Mouse (Mus musculus) embryonic fibroblast, embryonic 13.5 days (primary cell): ENCODE results near the gene Zxdc. TPM values are rescaled to one million over a fixed set of nuclear protein-coding genes. Genes with fewer than 3 reads are reported as not detected.

Source experiments
- H3K27ac ChIP-seq: 2 replicates; pipeline ENCODE4 v1.5.1; 2012; ENCODE audit warnings: low read length, control low read depth, inconsistent platforms; ENCODE audit not compliant: insufficient read depth
- H3K4me1 ChIP-seq: 2 replicates; pipeline ENCODE4 v1.6.1; 2011; ENCODE audit warnings: low read length; ENCODE audit not compliant: control insufficient read depth, insufficient read depth
- H3K4me3 ChIP-seq: 2 replicates; pipeline ENCODE4 v1.5.1; 2011; ENCODE audit warnings: mild to moderate bottlenecking, control low read depth, low read length; ENCODE audit not compliant: insufficient read depth
- CTCF ChIP-seq: IDR thresholded peaks from 2 replicates; pipeline ENCODE4 v1.5.1; 2011; ENCODE audit warnings: mild to moderate bottlenecking, control low read depth, low read length, moderate library complexity, borderline replicate concordance; ENCODE audit not compliant: insufficient read depth
- POLR2A ChIP-seq: IDR thresholded peaks from 2 replicates; pipeline ENCODE4 v1.6.1; 2011; ENCODE audit warnings: low read depth, mild to moderate bottlenecking, control low read depth, low read length, moderate library complexity
- polyA plus RNA-seq: library from polyadenylated mRNA; stranded (reverse); fragments of >200 nt; gene quantifications from 2 replicates; pipeline ENCODE4 v1.2.4, GENCODE M21; 2011; ENCODE audit warnings: low read depth; ENCODE audit not compliant: missing spikeins, insufficient read length

The Zxdc gene
- polyA plus RNA-seq, 1 experiment, result 14.7 TPM

- TF ChIP-seq CTCF (no peak), POLR2A (no peak)
- Histone ChIP-seq H3K4me1 (no peaks in the 10 kb centered on the region), H3K4me3 (no peak overlapping the region), H3K27ac (no peak overlapping the region)
These were observed 26.9 kb upstream of the Zxdc start for GRCm38 (mm10) chr6:90342343-90342742.

GRCm38 (mm10) chr6:90347183-90347582 lies 22.1 kb upstream of the Zxdc start:
- no peaks in the 10 kb centered on the region for H3K4me1 ChIP-seq
- no peak for TF ChIP-seq POLR2A
- no peak for TF ChIP-seq CTCF
- no peak overlapping the region for H3K4me3 ChIP-seq
- no peak overlapping the region for H3K27ac ChIP-seq

- H3K4me1 ChIP-seq, result no peaks in the 10 kb centered on the region
- H3K27ac ChIP-seq, result no peak overlapping the region
- no peak overlapping the region for H3K4me3 ChIP-seq
- TF ChIP-seq POLR2A, result no peak
- TF ChIP-seq CTCF, result no peak
These were observed 20.8 kb upstream of the Zxdc start for GRCm38 (mm10) chr6:90348500-90348899.

GRCm38 (mm10) chr6:90350011-90350410 lies 19.3 kb upstream of the Zxdc start:
- no peak overlapping the region for H3K27ac ChIP-seq
- H3K4me3 ChIP-seq, result no peak overlapping the region
- no peaks in the 10 kb centered on the region for H3K4me1 ChIP-seq
- TF ChIP-seq CTCF (no peak), POLR2A (no peak)

GRCm38 (mm10) chr6:90358142-90358541 lies 11.2 kb upstream of the Zxdc start:
- H3K4me1 ChIP-seq, result peaks cover 23% of the 10 kb centered on the region
- H3K4me3 ChIP-seq, result no peak overlapping the region
- no peak for TF ChIP-seq CTCF
- no peak for TF ChIP-seq POLR2A
- H3K27ac ChIP-seq, result peak overlapping the region; percentile 96

- Histone ChIP-seq H3K4me3 (no peak overlapping the region), H3K27ac (peak overlapping the region; percentile 96), H3K4me1 (peaks cover 23% of the 10 kb centered on the region)
- TF ChIP-seq CTCF, result no peak
- no peak for TF ChIP-seq POLR2A
These were observed 9.8 kb upstream of the Zxdc start for GRCm38 (mm10) chr6:90359445-90359844.

- Histone ChIP-seq H3K4me1 (peaks cover 23% of the 10 kb centered on the region), H3K4me3 (no peak overlapping the region), H3K27ac (peak overlapping the region; percentile 96)
- TF ChIP-seq POLR2A, result no peak
- TF ChIP-seq CTCF, result no peak
These were observed 9.1 kb upstream of the Zxdc start for GRCm38 (mm10) chr6:90360024-90360781.

GRCm38 (mm10) chr6:90360922-90361614 lies 8.2 kb upstream of the Zxdc start:
- no peak overlapping the region for H3K4me3 ChIP-seq
- peaks cover 23% of the 10 kb centered on the region for H3K4me1 ChIP-seq
- no peak for TF ChIP-seq POLR2A
- no peak for TF ChIP-seq CTCF
- peak overlapping the region; percentile 96 for H3K27ac ChIP-seq

- Histone ChIP-seq H3K4me1 (peaks cover 16% of the 10 kb centered on the region), H3K4me3 (no peak overlapping the region), H3K27ac (no peak overlapping the region)
- TF ChIP-seq CTCF, result no peak
- TF ChIP-seq POLR2A, result no peak
These were observed 6.0 kb upstream of the Zxdc start for GRCm38 (mm10) chr6:90363301-90363700.
